Mouse (Mus musculus): ENCODE measurements around the gene Dennd2d. TPM values are rescaled to one million over a fixed set of nuclear protein-coding genes. Genes with fewer than 3 reads are reported as not detected.
A peak's percentile ranks its signal among the peaks of the same experiment; 100 is the strongest.

Dennd2d gene
- polyA plus RNA-seq, 1 experiment from 2014 or later: 6.1 TPM

DNA sequence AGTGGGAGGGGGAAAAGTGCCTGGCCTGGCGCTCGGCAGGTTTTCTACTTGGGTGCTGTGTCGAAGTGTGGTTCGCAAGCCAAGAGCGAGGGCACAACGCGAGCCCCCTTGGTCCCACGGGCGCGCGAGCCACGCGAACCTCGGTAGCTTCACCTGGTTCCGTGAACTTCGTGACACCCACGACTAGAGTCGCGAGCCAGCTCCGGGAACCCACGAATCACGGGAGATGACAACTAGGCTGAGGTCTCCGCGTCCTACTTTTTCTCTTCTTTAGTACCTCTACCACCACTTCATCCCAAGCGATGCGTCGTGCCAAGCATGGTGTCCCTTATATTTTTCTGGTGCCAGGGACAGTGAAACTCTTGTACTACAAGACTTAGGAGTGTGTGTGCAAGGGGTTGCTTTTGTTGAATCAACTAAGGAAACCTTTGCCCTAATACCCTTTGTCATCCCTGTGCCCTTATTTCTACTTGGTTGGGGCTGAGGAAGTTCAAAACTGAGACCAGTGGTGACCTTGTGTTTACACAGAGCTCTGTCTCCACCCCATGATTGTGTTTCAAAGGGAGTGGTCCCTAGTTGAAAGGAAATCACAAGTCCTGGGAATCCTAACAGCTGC, 65.8 kb downstream of the Dennd2d start:
- ATAC-seq (replicated peaks; ENCODE audit: low FRiP score): peak; percentile 40
- peak; percentile 38 for DNase-seq (ENCODE audit: low spot score)
- peak overlapping the region; percentile 91 for H3K9ac ChIP-seq (ENCODE audit: low read depth, low read length)

DNA sequence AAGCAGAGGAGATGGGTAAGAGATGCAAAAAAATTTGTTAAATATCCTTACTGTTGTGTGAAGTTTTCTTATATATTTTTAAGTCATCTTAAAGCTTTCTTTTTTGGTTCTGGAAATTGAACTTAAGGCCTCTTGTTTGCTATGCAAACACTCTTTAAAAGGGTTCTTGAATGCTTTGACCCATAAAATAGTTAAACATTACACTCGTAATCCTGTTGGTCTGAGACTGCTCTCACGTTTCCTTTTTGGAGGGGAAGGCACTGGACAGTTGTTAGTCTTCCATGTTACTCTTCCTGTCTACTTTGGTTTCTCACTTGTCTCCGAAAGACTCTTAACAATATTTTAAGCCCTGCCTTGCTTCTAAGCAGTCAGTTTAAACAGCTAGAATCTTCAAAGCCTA, 66.8 kb downstream of the Dennd2d start:
- Histone ChIP-seq H3K4me1 (replicated peaks; ENCODE audit: control insufficient read depth, insufficient read depth, low read length) (peaks cover 14% of the 10 kb centered on the region), H3K9ac (ENCODE audit: low read depth, low read length) (no peak overlapping the region), H3K27me3 (replicated peaks; ENCODE audit: control insufficient read depth, insufficient read depth, low read length) (no peaks in the 10 kb centered on the region), H3K36me3 (ENCODE audit: control insufficient read depth, insufficient read depth, low read length) (no peaks in the 10 kb centered on the region; the same call in 1 of the 2 replicates), H3K9me3 (ENCODE audit: control insufficient read depth, low read length) (no peaks in the 10 kb centered on the region), H3K27ac (ENCODE audit: low read depth, low read length) (no peak overlapping the region), H3K4me3 (ENCODE audit: low read depth, low read length) (no peak overlapping the region), H3K4me2 (peak overlapping the region; percentile 76)
- DNase-seq (ENCODE audit: low spot score) (no peak), ATAC-seq (replicated peaks; ENCODE audit: low FRiP score) (no peak)
- whole genome bisulfite sequencing: 51% methylated on average over 3 of the region's 3 CpGs

More for the DNA sequence above, 65.8 kb downstream of the Dennd2d start:
- no peaks in the 10 kb centered on the region for H3K9me3 ChIP-seq (ENCODE audit: control insufficient read depth, low read length)
- WGBS: 1% methylated on average over 27 of the region's 27 CpGs
- H3K4me2 ChIP-seq: peak overlapping the region; percentile 76
- peaks cover 14% of the 10 kb centered on the region for H3K4me1 ChIP-seq (replicated peaks; ENCODE audit: control insufficient read depth, insufficient read depth, low read length)
- H3K4me3 ChIP-seq (ENCODE audit: low read depth, low read length): peak overlapping the region; percentile 80
- no peaks in the 10 kb centered on the region for H3K36me3 ChIP-seq (ENCODE audit: control insufficient read depth, insufficient read depth, low read length)
- H3K27me3 ChIP-seq (replicated peaks; ENCODE audit: control insufficient read depth, insufficient read depth, low read length): no peaks in the 10 kb centered on the region
- H3K27ac ChIP-seq (ENCODE audit: low read depth, low read length): peak overlapping the region; percentile 94

Other genes with a start within 250 kb of the Dennd2d start
- gene Chil6, start 76.2 kb upstream of the Dennd2d start, polyA plus RNA-seq (2014; fragmentation: Nextera tagmentation; extraction: Ambion mirVana): not detected in 2 replicates
- gene Dram2, start 65.4 kb downstream of the Dennd2d start, polyA plus RNA-seq (2014; fragmentation: Nextera tagmentation; extraction: Ambion mirVana): 34.7 and 40.5 TPM in 2 replicates
- gene Cept1, start 65.4 kb downstream of the Dennd2d start, polyA plus RNA-seq (2014; fragmentation: Nextera tagmentation; extraction: Ambion mirVana): 40.7 and 43.0 TPM in 2 replicates
- gene Lrif1, start 202.6 kb downstream of the Dennd2d start, polyA plus RNA-seq (2014; fragmentation: Nextera tagmentation; extraction: Ambion mirVana): 10.7 and 11.8 TPM in 2 replicates